Mouse (Mus musculus) brain, embryonic 14.5 days (tissue): ENCODE measurements around the gene Rwdd4a.

Experiments
- CTCF ChIP-seq: fragments of 200-500 bp; IDR thresholded peaks from 2 replicates; pipeline ENCODE4 v1.5.1; 2012; ENCODE audit warnings: inconsistent platforms, mild to moderate bottlenecking, moderate library complexity, borderline replicate concordance; ENCODE audit not compliant: insufficient read depth, insufficient read length; ENCODE audit errors: extremely low read depth
- POLR2A ChIP-seq: fragments of 200-500 bp; IDR thresholded peaks from 2 replicates; pipeline ENCODE4 v1.6.1; 2012; ENCODE audit warnings: mild to moderate bottlenecking, inconsistent platforms, borderline replicate concordance; ENCODE audit not compliant: poor library complexity, insufficient read depth, insufficient read length, severe bottlenecking; ENCODE audit errors: extremely low read depth

GRCm38 (mm10) chr8:47502546-47502945 lies 30.9 kb upstream of the Rwdd4a start:
- no peak for TF ChIP-seq CTCF
- TF ChIP-seq POLR2A, result no peak
